Mouse (Mus musculus) hematopoietic multipotent progenitor cell, adult 10-12 weeks (in vitro differentiated cells): ENCODE data around the gene Dicer1. TPM values are rescaled to one million over a fixed set of nuclear protein-coding genes. Genes with fewer than 3 reads are reported as not detected.

Experiments used
- polyA plus RNA-seq: library from polyadenylated mRNA; stranded (reverse); fragments of >175 nt; gene quantifications from 2 replicates; pipeline ENCODE4 v1.2.3, GENCODE M21; 2012; ENCODE audit warnings: low replicate concordance

Gene Dicer1
- polyA plus RNA-seq = 6.4 and 11.3 TPM in 2 replicates

DNA sequence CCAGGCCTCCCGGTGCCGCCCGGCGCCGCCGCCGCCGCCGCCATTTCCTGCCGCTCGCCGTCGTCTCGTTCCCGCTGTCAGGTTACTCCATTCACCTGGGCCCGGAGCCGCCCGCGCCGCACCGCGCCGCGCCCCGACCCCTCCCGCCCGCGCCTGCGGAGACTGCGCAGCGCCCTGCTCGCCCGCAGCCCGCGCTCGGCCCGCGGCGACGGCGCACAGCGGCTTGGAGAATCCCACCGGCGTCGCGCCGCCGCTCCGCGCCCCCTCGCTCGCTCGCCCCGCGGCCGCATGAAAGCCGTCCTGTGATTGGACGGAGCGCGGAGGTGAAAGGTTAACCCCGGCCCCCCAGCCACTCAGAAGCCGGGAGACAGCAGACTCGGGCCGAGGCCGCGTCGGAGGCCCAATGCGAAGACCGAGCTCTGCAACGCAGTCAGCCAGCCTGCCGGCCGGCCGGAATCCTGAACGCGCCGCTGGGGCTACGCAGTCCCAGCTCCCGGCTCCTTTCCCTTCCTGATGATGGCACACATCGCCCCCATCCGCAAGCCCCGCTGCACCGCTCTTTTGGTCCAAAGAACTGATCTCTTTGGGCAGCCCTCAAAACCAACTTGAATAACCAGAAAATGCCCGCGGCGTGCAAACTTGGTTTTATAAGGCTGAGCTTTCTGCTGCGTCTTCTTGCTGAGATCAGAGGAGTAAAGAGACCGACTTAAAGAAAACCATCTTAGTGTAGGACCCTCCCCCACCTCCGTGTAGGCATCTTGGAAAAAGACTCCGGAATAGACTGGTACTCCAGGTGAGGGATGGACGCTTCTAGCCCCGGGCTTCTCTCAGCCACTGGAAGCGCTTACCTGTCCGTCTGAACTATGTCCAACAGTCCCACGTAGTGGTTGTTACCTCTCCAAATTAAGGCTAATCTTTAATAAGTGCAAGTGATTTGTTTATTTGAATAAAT, at the start of gene Dicer1:
Dicer1 (minus strand) TSS at position 139 of the 952 bp plus-strand sequence.

Other genes starting within 250 kb of the Dicer1 start
- gene Clmn, start 113.1 kb upstream of the Dicer1 start, polyA plus RNA-seq = 0.10 and 0.15 TPM in 2 replicates